Mouse (Mus musculus) midbrain, embryonic 10.5 days (tissue): ENCODE measurements around the gene Sbf2. TPM values are rescaled to one million over a fixed set of nuclear protein-coding genes. Genes with fewer than 3 reads are reported as not detected.
"Not testable (repeated sequence)": the region's sequence is repeated elsewhere in the genome, so short reads cannot be mapped to it uniquely, and the experiment has no call there.

Experiments
- DNase-seq: peaks from one replicate; pipeline ENCODE4 v3.0.0-alpha.2; 2017; ENCODE audit warnings: low spot score
- H3K27ac ChIP-seq: fragments of 300-500 bp; sonication (generic); replicated peaks from 2 replicates; pipeline ENCODE4 v1.5.1; 2016; ENCODE audit warnings: mild to moderate bottlenecking
- H3K27me3 ChIP-seq: fragments of 300-500 bp; sonication (generic); 2 replicates; pipeline ENCODE4 v1.6.1; 2016; ENCODE audit warnings: low read depth, mild to moderate bottlenecking; ENCODE audit not compliant: poor library complexity, severe bottlenecking
- H3K36me3 ChIP-seq: fragments of 300-500 bp; sonication (generic); 2 replicates; pipeline ENCODE4 v1.6.1; 2016; ENCODE audit warnings: mild to moderate bottlenecking, moderate library complexity
- H3K4me1 ChIP-seq: fragments of 300-500 bp; sonication (generic); 2 replicates; pipeline ENCODE4 v1.6.1; 2016
- H3K4me3 ChIP-seq: fragments of 300-500 bp; sonication (generic); 2 replicates; pipeline ENCODE4 v1.5.1; 2016; ENCODE audit warnings: mild to moderate bottlenecking, moderate library complexity
- H3K9me3 ChIP-seq: fragments of 300-500 bp; sonication (generic); replicated peaks from 2 replicates; pipeline ENCODE4 v1.6.1; 2016; ENCODE audit warnings: mild to moderate bottlenecking
- WGBS: fragments of 180-500 bp; shearing (Covaris S2); methylation state at CpG from one replicate; pipeline ENCODE4 v1.1.7; 2016; 5-methylcytosine and 5-hydroxymethylcytosine counted together
- polyA plus RNA-seq: library from polyadenylated mRNA; unstranded; fragments of >200 nt; fragmentation: Nextera tagmentation; extraction: Ambion mirVana; gene quantifications from 2 replicates; pipeline ENCODE4 v1.2.1, GENCODE M21; 2016

The Sbf2 gene
- polyA plus RNA-seq, 1 experiment from 2014 or later: 29.8 TPM

GRCm38 (mm10) chr7:110402092-110402491 is 212.6 kb downstream of the Sbf2 start:
- 76% methylated on average over 1 of the region's 1 CpGs for WGBS
- no peak for DNase-seq
- Histone ChIP-seq H3K4me1 (no peaks in the 10 kb centered on the region), H3K9me3 (no peaks in the 10 kb centered on the region), H3K27ac (no peak overlapping the region), H3K4me3 (no peak overlapping the region), H3K36me3 (peaks cover 21% of the 10 kb centered on the region), H3K27me3 (no peaks in the 10 kb centered on the region)

- peaks cover 8% of the 10 kb centered on the region for H3K36me3 ChIP-seq
- no peak overlapping the region for H3K27ac ChIP-seq
- DNase-seq: no peak
- WGBS: 94% methylated on average over 6 of the region's 6 CpGs
- no peaks in the 10 kb centered on the region for H3K27me3 ChIP-seq
- peaks cover 4% of the 10 kb centered on the region for H3K4me1 ChIP-seq
- H3K9me3 ChIP-seq: no peaks in the 10 kb centered on the region
- H3K4me3 ChIP-seq: no peak overlapping the region
These were observed 222.1 kb downstream of the Sbf2 start for GRCm38 (mm10) chr7:110392576-110392975.

- peaks cover 5% of the 10 kb centered on the region for H3K4me1 ChIP-seq
- WGBS: 79% methylated on average over 2 of the region's 2 CpGs
- no peaks in the 10 kb centered on the region for H3K9me3 ChIP-seq
- no peaks in the 10 kb centered on the region for H3K27me3 ChIP-seq
- H3K4me3 ChIP-seq: no peak overlapping the region
- H3K27ac ChIP-seq: no peak overlapping the region
- no peaks in the 10 kb centered on the region for H3K36me3 ChIP-seq
- DNase-seq: no peak
These were observed 223.1 kb downstream of the Sbf2 start for GRCm38 (mm10) chr7:110391632-110392031.

GRCm38 (mm10) chr7:110388889-110389288 is 225.8 kb downstream of the Sbf2 start:
- H3K4me1 ChIP-seq, H3K36me3 ChIP-seq, H3K27me3 ChIP-seq, H3K27ac ChIP-seq, DNase-seq, H3K4me3 ChIP-seq, H3K9me3 ChIP-seq: not testable (repeated sequence)
- WGBS: 73% methylated on average over 2 of the region's 2 CpGs

GRCm38 (mm10) chr7:110387565-110387964 is 227.2 kb downstream of the Sbf2 start:
- 0 out of 2 replicates have a peak overlapping the region, but pooled peaks have one; percentile 20 for H3K27ac ChIP-seq
- no peak overlapping the region for H3K4me3 ChIP-seq
- H3K4me1 ChIP-seq: peaks cover 5% of the 10 kb centered on the region
- no peaks in the 10 kb centered on the region for H3K27me3 ChIP-seq
- 49% methylated on average over 2 of the region's 2 CpGs for WGBS
- DNase-seq: no peak
- no peaks in the 10 kb centered on the region for H3K9me3 ChIP-seq
- H3K36me3 ChIP-seq: peaks cover 4% of the 10 kb centered on the region; the same call in 1 of the 2 replicates

DNA sequence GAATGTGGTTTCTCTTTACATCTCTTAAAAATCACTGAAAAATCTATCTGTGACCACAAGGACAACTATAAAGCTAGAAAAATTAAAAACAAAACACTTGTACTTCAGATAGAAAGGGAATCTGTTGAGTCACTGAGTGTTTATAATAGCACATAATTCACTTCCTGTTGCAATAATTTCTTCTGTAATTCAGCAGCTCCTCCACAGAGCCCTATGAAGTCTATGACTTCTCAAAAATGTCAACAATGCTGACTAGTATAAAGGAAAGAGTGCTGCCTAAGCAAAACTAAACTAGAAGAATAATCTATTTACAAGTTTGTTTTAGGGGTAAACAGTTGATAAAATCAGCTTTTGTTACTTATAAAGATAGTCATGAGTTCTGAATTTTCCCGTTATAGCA is 229.2 kb downstream of the Sbf2 start:
- H3K27ac ChIP-seq: no peak overlapping the region
- no peak for DNase-seq
- H3K36me3 ChIP-seq: peaks cover 4% of the 10 kb centered on the region; the same call in 1 of the 2 replicates
- no peaks in the 10 kb centered on the region for H3K9me3 ChIP-seq
- H3K4me1 ChIP-seq: peaks cover 5% of the 10 kb centered on the region
- H3K27me3 ChIP-seq: no peaks in the 10 kb centered on the region
- H3K4me3 ChIP-seq: no peak overlapping the region
- WGBS: 88% methylated on average over 1 of the region's 1 CpGs

GRCm38 (mm10) chr7:110384343-110384742 is 230.4 kb downstream of the Sbf2 start:
- Histone ChIP-seq H3K27me3 (no peaks in the 10 kb centered on the region), H3K36me3 (peaks cover 4% of the 10 kb centered on the region; the same call in 1 of the 2 replicates), H3K27ac (no peak overlapping the region), H3K4me3 (no peak overlapping the region), H3K4me1 (peaks cover 5% of the 10 kb centered on the region), H3K9me3 (no peaks in the 10 kb centered on the region)
- no peak for DNase-seq

- WGBS: 88% methylated on average over 3 of the region's 3 CpGs
- Histone ChIP-seq H3K27me3 (no peaks in the 10 kb centered on the region), H3K36me3 (peaks cover 7% of the 10 kb centered on the region; the same call in 1 of the 2 replicates), H3K4me1 (no peaks in the 10 kb centered on the region), H3K4me3 (no peak overlapping the region), H3K27ac (no peak overlapping the region), H3K9me3 (no peaks in the 10 kb centered on the region)
- no peak for DNase-seq
These were observed 233.1 kb downstream of the Sbf2 start for GRCm38 (mm10) chr7:110381625-110382024.

- no peak overlapping the region for H3K4me3 ChIP-seq
- 88% methylated on average over 10 of the region's 10 CpGs for WGBS
- H3K9me3 ChIP-seq: no peaks in the 10 kb centered on the region
- no peaks in the 10 kb centered on the region for H3K27me3 ChIP-seq
- DNase-seq: no peak
- peaks cover 21% of the 10 kb centered on the region for H3K36me3 ChIP-seq
- no peak overlapping the region for H3K27ac ChIP-seq
- H3K4me1 ChIP-seq: no peaks in the 10 kb centered on the region
These were observed 235.3 kb downstream of the Sbf2 start for GRCm38 (mm10) chr7:110379335-110379914.

GRCm38 (mm10) chr7:110372529-110372928 is 242.2 kb downstream of the Sbf2 start:
- Histone ChIP-seq H3K27ac (no peak overlapping the region), H3K36me3 (peaks cover 52% of the 10 kb centered on the region), H3K27me3 (no peaks in the 10 kb centered on the region), H3K4me1 (no peaks in the 10 kb centered on the region), H3K4me3 (no peak overlapping the region), H3K9me3 (no peaks in the 10 kb centered on the region)
- DNase-seq: no peak
- WGBS: 86% methylated on average over 4 of the region's 4 CpGs

DNA sequence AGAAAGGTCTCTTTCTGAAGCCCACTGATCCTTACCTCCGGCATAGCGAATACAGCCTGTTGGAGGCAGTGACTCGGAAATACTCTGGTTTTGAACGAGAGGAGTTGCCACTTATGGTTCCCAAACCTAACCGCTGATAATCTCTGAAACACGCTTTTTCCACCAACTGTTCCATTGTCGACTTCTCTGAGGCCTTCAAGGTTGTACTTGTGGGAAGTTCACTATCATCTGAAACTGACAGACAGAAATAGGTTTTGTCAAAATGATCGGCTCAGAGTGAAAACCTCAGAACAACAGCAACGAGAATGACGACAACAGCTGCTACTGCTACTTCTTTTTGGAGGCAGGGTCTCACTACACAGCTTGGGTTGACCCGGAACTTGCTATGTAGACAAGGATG is 252.7 kb downstream of the Sbf2 start:
- H3K4me1 ChIP-seq: no peaks in the 10 kb centered on the region
- WGBS: 93% methylated on average over 11 of the region's 11 CpGs
- no peaks in the 10 kb centered on the region for H3K9me3 ChIP-seq
- no peak for DNase-seq
- no peaks in the 10 kb centered on the region for H3K27me3 ChIP-seq
- peaks cover 62% of the 10 kb centered on the region for H3K36me3 ChIP-seq
- no peak overlapping the region for H3K27ac ChIP-seq
- H3K4me3 ChIP-seq: no peak overlapping the region

- H3K36me3 ChIP-seq: peaks cover 57% of the 10 kb centered on the region
These were observed 253.2 kb downstream of the Sbf2 start for GRCm38 (mm10) chr7:110361516-110361915.

DNA sequence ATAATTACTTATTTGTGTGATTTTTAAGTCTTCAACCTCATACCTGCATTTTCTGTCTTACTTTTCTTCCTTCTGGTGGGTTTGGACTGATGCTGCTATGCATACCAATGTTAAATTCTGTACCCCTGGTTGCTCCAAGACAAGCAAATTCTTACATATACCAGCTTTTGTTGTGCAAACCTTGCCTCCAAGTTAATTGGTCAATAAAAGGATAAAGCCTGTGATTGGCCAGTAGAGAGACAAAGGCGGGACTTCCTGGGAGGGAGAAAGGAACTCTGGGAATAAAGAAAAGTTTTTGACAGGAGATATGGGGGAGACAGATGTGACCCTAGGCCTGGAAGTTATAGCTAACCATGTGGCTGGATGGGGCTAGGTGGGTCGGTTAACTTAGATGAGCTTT is 255.3 kb downstream of the Sbf2 start:
- peaks cover 38% of the 10 kb centered on the region for H3K36me3 ChIP-seq
- H3K9me3 ChIP-seq: no peaks in the 10 kb centered on the region
- no peaks in the 10 kb centered on the region for H3K27me3 ChIP-seq
- 93% methylated on average over 2 of the region's 2 CpGs for WGBS
- no peak overlapping the region for H3K27ac ChIP-seq
- no peaks in the 10 kb centered on the region for H3K4me1 ChIP-seq
- no peak for DNase-seq
- H3K4me3 ChIP-seq: no peak overlapping the region

More at GRCm38 (mm10) chr7:110361516-110361915, 253.2 kb downstream of the Sbf2 start:
- Histone ChIP-seq H3K9me3 (no peaks in the 10 kb centered on the region), H3K4me1 (no peaks in the 10 kb centered on the region), H3K27me3 (no peaks in the 10 kb centered on the region), H3K27ac (no peak overlapping the region), H3K4me3 (no peak overlapping the region)
- no peak for DNase-seq
- WGBS: 70% methylated on average over 1 of the region's 1 CpGs

DNA sequence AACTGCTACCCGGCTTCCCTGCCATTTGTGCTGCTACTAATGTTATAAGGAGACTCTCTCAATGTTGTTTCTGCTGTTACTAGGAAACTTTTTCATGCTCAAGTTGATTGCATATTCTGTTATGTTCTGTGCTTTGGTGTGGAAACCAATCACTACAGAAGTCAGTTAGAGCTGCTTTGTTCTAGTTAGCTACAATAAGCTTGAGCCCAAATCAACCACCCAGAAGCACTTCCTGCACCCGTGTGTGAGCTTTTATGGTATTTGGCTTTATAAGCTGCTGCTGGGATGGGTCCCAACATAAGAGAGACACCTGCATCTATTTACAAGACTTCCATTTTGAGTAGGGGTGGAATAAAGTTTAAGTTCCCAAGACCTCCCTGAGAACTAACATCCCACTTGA is 260.8 kb downstream of the Sbf2 start:
- no peaks in the 10 kb centered on the region for H3K4me1 ChIP-seq
- H3K27ac ChIP-seq: no peak overlapping the region
- no peak overlapping the region for H3K4me3 ChIP-seq
- H3K9me3 ChIP-seq: no peaks in the 10 kb centered on the region
- peaks cover 12% of the 10 kb centered on the region for H3K36me3 ChIP-seq
- no peaks in the 10 kb centered on the region for H3K27me3 ChIP-seq
- WGBS: 86% methylated on average over 2 of the region's 2 CpGs
- no peak for DNase-seq
